Mouse (Mus musculus): ENCODE data around the gene AI464131. TPM values are rescaled to one million over a fixed set of nuclear protein-coding genes. Genes with fewer than 3 reads are reported as not detected.
A peak's percentile ranks its signal among the peaks of the same experiment; 100 is the strongest.

Gene AI464131
- total RNA-seq (2021): 10 to 100 TPM; 16.9 to 20.6 TPM

GRCm38 (mm10) chr4:41502986-41503412 is at the start of gene AI464131:
Gene AI464131 (minus strand): TSS chr4:41503076.
- intact Hi-C loops (cut with DNase I): no loop called here
- DNase-seq: peak; percentile 99

DNA sequence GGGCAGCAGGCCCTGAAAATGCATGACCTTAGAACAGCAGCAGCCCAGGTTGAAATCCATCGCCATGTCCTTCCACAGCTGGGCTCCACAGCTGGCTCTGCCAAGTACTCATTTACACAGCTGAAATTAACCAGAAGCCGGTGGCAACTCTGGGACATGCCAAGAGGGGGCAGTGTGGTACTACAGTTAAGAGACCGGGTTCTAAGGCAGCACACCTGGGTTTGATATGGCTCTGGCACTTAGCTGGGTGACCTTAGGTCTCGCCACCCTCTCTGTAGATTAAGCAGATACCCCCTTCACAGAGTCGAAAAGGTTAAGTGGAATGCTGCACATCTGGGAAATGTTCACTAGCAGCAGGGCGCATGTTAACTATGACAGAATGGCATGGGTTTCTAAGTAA is 49.7 kb upstream of the AI464131 start:
- intact Hi-C loops (cut with DNase I): no loop called here
- peak; percentile 61 for DNase-seq

DNA sequence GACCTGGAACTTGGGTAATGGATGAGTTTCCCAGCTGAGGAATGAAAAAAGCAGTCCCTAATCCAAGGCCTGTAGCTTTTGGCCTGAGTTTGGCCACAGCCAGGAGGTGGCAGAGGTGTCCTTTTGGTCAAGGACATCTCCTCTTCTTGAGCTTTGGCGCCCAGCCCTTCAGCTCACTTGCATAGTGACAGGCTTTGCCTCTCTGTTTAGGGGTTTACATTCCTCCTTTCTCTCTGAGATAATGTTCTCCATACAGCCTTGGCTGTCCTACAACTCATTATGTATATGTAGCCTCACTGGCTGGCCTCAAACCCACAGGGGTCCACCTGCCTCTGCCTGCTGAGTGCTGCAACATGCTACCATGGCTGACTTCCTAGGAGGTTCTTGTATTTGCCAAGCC is 44.2 kb upstream of the AI464131 start:
- intact Hi-C loops (cut with DNase I): no loop called here
- DNase-seq: peak; percentile 20

GRCm38 (mm10) chr4:41545985-41546384 is 43.1 kb upstream of the AI464131 start:
- intact Hi-C loops (cut with DNase I): no loop called here
- DNase-seq: peak; percentile 83

DNA sequence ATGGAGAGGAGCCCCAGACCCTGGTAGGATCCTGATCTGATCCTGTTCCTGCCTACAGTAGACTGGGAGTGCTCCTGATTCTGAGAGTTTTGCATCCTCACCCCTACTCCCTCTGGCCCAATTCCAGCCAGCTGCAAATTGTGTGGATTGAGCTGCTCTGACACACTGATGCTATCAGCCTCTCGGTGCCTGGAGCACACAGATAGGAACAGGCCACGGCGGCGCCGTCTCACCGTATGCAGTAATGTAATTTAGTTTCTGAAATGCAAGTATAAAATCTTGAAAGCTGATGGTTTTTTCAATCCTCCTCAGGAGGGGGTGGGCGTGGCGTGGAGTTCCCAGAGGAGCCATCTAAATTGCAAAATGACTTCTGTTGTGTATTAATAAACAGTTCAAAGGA is 39.3 kb upstream of the AI464131 start:
- intact Hi-C loops (cut with DNase I): no loop called here
- DNase-seq: no peak

GRCm38 (mm10) chr4:41534866-41535265 is 32.0 kb upstream of the AI464131 start:
- intact Hi-C loops (cut with DNase I): no loop called here
- DNase-seq: no peak

DNA sequence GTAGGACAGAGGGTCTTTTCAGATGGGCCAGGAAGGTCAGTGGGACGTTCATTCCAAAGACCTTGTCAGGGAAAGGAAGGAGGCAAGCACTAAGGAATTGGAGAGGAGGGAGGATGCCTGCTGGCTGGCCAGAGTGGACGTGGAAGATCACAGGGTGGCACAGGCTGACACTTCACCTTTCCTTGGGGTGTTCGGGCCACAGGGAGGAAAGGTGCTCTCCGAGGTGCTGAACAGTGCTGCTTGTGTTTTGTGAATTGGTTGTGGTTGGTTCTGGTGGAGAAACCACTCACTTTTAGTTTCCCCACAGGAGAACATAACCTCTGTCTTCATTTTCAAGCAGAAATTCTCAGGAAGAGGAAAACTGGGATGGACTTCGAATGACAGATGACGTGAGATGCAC is 29.5 kb upstream of the AI464131 start:
- intact Hi-C loops (cut with DNase I): no loop called here
- DNase-seq: no peak

- DNase-seq: peak; percentile 58
- intact Hi-C loops (cut with DNase I): no loop called here
These were observed 25.1 kb upstream of the AI464131 start for GRCm38 (mm10) chr4:41527996-41528395.

GRCm38 (mm10) chr4:41527076-41527475 is 24.2 kb upstream of the AI464131 start:
- intact Hi-C loops (cut with DNase I): no loop called here

GRCm38 (mm10) chr4:41526553-41526952 is 23.7 kb upstream of the AI464131 start:
- intact Hi-C loops (cut with DNase I): no loop called here
- no peak for DNase-seq

More at GRCm38 (mm10) chr4:41527076-41527475, 24.2 kb upstream of the AI464131 start:
- no peak for DNase-seq

DNA sequence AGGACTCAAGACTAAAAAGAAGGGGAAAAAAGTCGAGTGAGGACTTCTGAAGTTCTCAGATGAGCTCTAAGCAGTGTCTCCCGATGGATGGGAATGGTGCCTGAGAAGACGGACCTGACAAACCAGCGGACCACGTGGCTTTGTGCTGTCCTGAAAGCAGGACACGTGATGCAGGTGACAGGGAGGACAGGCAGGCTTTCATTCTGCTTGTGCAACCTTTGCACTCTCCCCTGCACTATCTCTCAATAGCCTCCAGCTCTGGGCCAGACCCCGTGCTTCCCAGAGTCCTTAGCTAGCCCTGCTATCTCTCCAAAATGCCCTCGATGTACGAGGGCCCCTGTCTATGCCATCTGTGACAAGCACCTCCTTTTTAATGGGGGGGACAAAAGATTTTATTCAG is 22.0 kb upstream of the AI464131 start:
- DNase-seq: no peak
- intact Hi-C loops (cut with DNase I): loop anchor here (5.0 kb wide), 1 partner anchor 87 kb away; no protein-coding TSS in a partner anchor

DNA sequence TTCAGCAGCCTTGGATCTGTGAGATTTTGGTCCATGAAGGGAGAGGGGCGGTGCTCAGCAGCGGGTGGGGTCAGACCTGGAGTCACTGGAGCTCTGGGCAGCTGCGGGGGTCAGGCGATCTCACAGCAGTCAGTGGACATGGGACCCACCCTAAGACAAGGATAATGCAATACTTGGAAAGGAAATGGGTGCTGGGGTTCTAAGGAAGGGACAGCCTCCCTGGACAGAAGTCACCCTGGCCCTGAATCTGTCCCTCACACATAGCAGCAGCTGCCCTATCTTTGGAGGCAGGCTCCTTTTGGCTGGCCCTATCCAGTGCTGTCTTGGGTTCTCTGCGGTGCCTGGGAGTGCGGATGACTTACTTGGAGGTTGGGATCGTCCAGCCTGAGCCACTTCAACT is 21.0 kb upstream of the AI464131 start:
- DNase-seq: no peak
- intact Hi-C loops (cut with DNase I): loop anchor here (5.0 kb wide), 1 partner anchor 88 kb away; no protein-coding TSS in a partner anchor

- intact Hi-C loops (cut with DNase I): loop anchor here (5.0 kb wide), 1 partner anchor 90 kb away; no protein-coding TSS in a partner anchor
- peak; percentile 39 for DNase-seq
These were observed 19.9 kb upstream of the AI464131 start for GRCm38 (mm10) chr4:41522788-41523187.

DNA sequence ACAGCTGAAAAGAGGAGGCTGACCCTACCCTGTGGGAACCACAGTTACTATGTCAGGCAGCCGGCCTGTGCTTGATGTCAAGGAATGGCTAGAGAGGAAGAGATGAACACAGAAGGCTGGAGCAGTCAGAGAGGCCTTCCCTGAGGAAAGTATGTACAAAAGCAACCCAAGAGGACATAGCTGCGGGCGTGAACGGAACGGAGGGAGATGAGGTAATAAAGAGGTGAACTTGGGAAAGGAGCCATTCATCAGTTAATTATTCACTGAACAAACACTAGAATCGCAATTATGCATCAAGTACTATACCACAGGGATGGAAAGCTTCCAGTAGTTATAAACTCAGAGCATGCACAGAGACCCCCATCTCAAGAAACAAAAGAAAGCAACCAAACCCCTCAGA is 19.3 kb upstream of the AI464131 start:
- no peak for DNase-seq
- intact Hi-C loops (cut with DNase I): loop anchor here (5.0 kb wide), 1 partner anchor 90 kb away; no protein-coding TSS in a partner anchor

DNA sequence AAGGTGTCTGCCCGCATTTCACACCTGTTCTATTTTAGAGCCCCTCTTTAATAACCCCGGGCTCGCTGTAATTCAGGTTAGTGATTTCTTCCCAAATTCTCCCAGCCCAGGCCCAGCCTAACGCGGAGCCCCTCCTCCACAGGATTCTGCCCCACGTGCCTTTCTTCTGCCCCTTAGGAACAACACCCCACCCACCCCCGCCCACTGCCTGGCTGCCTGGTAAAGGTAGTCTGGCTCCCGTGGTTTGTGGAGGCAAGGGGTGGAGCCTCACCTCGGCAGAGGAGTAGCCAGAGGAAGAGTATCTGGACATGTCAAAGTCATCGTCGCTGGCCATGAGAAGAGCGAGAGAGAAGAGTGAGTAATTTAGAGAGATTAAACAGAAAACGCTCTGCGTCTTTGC is 17.8 kb upstream of the AI464131 start:
- intact Hi-C loops (cut with DNase I): loop anchor here (5.0 kb wide), 1 partner anchor 92 kb away; no protein-coding TSS in a partner anchor
- no peak for DNase-seq

GRCm38 (mm10) chr4:41519195-41519594 is 16.3 kb upstream of the AI464131 start:
- intact Hi-C loops (cut with DNase I): no loop called here
- no peak for DNase-seq

- intact Hi-C loops (cut with DNase I): no loop called here
- DNase-seq: no peak
These were observed 15.5 kb upstream of the AI464131 start for GRCm38 (mm10) chr4:41518349-41518748.

- intact Hi-C loops (cut with DNase I): no loop called here
- DNase-seq: no peak
These were observed 14.4 kb upstream of the AI464131 start, which contains the start of gene 1110017D15Rik for GRCm38 (mm10) chr4:41517233-41517632. Gene 1110017D15Rik (minus strand): TSS chr4:41517333.

DNA sequence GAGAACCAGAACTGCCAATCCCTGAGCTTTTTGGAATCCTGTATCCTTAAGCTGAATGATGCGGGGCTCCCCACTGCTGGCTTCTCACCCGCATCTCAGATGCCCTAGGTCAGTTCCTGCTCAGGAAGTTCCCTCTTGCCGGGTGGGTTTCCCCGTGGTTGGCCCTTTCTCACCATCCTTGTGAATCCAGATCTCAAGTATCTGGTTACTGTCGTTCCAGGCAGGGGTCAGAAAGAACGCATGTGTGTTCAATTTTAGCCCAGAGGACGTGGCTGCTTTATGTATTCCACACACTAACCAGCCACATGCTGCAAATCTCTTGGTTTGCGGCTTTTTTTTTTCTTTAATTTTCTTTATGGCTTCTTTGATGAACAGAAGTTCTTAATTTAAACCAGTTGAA is 10.8 kb upstream of the AI464131 start:
- DNase-seq: no peak
- intact Hi-C loops (cut with DNase I): no loop called here

DNA sequence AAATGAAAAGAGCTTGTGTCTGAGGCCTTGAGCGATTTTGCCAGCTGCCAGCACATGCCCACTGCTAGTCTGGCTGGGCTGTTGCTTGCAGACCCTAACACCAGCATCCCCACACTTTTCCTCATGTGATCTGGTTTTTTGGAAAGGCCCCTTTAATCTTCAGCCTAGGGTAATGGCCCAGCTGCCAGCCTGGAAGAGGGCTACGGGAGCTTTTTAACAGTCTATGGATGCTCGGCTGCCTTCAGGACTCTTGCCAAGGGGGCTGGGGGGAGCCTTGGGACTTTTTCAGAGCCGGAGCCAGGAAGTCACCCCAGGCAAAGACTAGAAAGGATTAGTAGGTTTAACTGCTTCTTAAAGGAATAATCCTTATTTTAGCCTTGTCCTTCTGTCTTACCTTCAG is 10.4 kb upstream of the AI464131 start:
- DNase-seq: peak; percentile 84
- intact Hi-C loops (cut with DNase I): no loop called here

DNA sequence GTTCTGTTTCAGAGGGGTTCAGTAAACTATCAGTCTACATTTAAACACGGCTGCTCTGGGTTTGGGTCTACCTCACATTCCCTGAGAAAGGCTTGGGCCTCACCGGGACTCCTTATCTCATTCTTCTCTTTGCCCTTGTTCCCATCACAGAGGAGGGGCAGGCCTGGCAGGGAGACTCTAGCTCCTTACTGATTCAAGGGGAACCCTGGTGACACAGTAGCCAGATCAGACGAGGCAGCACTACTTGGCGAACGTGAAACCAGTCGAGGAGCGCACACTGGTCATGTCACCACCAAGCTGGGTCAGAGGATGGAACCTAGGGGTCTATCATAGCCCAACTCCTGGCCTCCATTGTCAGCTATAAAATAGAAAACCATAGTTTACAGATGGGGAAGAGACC is 5.1 kb upstream of the AI464131 start:
- intact Hi-C loops (cut with DNase I): no loop called here
- no peak for DNase-seq

GRCm38 (mm10) chr4:41507326-41507924 is 4.5 kb upstream of the AI464131 start:
- intact Hi-C loops (cut with DNase I): no loop called here
- DNase-seq: no peak

DNA sequence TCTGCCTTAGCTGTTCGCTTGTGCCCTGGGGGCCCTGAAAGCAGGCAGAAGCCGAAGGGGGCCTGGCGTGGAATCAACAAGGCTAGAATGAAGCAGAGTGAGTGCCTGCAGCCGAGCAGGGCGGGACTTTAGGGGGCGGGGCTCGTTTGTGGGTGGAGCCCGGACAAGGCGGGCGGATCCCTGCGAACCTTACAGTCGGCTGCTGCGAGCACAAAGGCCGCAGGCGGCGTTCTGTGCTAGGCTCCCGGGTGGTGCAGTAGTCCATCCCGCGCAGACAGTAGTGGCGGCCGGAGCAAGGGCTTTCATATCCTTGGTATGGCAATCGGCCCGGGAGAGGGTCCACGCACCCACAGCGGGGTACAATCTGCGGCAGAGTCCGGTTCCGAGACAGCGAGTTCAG is 4.0 kb upstream of the AI464131 start:
- intact Hi-C loops (cut with DNase I): no loop called here
- DNase-seq: peak; percentile 93
